Mouse (Mus musculus) T-helper 17 cell (primary cell): ENCODE results near the gene Atp6v1f.

Experiments used
- in situ Hi-C, 2 experiments: fragments of 300-600 bp; cut with MboI, MseI; formaldehyde crosslinking; loops; 1 replicate in 1 of 2; 2 replicates in 1 of 2; pipeline ENCODE4 v1.15.1; 2025; ENCODE audit warnings: high pct_unique_total_duplicates in 2 of 2

The Atp6v1f gene

DNA sequence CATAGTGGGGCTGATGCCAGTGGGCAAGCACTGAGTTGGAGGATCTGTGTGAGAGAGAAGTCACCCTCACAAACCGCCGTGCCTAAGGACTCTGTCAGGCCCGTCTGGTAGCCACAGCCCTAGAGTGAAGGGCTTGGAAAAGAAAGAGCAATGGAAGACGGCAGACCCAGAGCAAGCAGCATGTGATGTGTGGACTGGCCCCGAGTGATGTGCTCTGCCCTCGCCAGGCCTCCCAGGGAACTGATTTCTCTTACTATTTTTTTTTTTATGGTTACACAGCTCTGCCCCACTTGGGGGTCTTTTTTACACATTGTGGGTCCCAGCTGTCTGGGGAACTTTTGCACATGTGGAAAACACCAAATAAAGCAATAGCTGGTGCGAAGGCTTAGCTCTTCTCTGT, 6.0 kb upstream of the Atp6v1f start:
- in situ Hi-C loops = no loop called here

GRCm38 (mm10) chr6:29463388-29463787, 4.1 kb upstream of the Atp6v1f start:
- in situ Hi-C loops = no loop called here

GRCm38 (mm10) chr6:29468851-29469250, 1.3 kb downstream of the Atp6v1f start:
- in situ Hi-C loops = no loop called here

DNA sequence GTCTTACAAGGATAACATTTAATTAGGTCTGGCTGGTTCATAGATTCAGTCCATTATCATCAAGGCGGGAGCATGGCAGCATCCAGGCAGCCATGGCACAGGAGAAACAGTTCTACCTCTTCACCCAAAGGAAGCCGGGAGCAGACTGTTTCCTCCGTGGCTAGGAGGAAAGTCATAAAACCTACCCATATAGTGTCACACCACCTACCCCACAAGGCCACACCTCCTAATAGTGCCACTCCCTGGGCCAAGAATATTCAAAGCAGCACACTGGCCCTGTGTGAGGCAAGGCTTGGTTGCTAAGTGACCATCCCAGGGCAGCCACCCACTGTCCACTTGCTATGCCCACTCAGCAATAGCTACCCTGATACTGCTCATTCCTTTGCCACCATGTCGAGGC, 3.6 kb downstream of the Atp6v1f start, which contains the start of gene Atp6v1fnb:
Atp6v1fnb (plus strand) TSS at position 301 of the 400 bp plus-strand sequence.
- in situ Hi-C loops = no loop called here

DNA sequence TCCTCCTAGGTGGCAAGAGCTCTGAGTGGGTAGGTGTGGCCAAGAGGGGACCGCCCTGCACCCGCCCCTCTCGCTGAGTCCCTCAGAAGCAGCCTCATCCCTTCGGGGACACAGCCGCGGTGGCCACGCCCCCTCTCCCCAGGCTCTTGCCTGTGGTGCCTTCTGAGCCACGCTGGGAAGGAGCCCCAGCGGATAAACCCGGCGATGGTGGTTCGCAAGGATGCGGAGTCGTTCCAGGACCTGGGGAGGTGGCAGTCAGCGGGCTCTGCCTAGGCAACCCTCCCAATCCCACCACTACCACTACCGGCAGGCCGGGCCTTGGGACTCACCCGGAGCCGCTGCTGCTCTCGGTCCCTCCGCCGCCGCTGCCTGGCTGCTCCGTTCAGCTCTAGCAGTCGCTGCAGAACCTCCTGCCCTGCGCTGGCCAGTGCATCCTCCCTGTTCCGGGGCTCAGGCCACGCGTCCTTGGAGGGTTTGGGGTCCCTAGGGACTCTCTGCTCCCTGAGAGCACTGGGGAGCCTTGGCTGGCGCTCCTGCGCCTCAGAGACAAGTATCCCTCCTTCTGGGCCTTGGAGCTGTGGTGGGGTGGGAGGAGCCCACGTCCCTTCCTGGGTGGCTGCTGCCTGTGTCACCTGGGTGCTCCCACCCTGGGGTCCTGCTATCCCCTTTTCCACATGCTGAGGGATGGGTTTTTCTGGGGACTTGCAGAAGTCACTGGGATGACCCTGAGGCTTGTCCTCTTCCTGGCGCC, 6.6 kb downstream of the Atp6v1f start:
- in situ Hi-C loops = no loop called here

GRCm38 (mm10) chr6:29474736-29475135, 7.2 kb downstream of the Atp6v1f start:
- in situ Hi-C loops = no loop called here

DNA sequence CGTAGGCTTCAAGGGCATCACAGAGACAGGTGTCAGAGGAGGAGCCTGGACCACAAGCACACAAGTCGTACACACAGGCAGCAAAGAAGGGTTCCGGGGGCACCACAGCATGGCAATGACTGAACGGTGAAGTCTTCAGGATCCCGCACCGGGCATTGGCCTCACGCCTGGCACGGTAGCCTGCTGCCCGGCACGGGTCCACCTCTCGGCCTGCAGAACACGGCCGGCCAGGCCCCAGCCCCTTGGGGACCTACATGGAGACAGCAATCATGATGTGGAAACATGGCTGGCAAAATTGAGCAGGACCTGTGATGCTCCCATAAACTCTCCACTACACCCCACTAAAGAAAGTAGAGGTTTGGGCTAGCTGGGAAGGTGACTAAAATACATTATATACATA, 15.2 kb downstream of the Atp6v1f start:
- in situ Hi-C loops = no loop called here

GRCm38 (mm10) chr6:29484716-29485559, 17.4 kb downstream of the Atp6v1f start:
- in situ Hi-C loops = no loop called here

GRCm38 (mm10) chr6:29485951-29486350, 18.4 kb downstream of the Atp6v1f start:
- in situ Hi-C loops = no loop called here

DNA sequence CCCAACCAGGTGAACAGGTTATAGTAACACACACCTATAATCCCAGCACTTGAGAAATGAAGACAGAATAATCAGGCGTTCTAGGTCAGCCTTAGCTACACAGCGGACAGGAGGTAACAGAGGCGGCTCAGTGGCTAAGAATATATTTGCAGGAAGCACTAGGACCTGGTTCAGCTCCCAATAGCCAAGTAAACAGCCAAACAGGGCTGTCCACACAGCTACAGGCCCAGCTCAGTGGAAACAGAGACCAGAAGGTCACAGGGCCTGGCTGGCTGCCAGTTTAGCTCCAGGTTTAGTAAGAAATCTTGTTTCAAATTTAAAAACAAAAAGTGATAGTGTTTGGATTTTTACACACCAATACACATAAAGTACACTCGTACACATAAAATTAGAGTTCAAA, 26.6 kb downstream of the Atp6v1f start:
- in situ Hi-C loops = loop anchor here in 1 of 2 experiments (10.0 kb wide), 1 partner anchor 1481 kb away; no protein-coding TSS in a partner anchor

- in situ Hi-C loops = loop anchor here in 1 of 2 experiments (10.0 kb wide), 1 partner anchor 1479 kb away; no protein-coding TSS in a partner anchor
These were observed 28.8 kb downstream of the Atp6v1f start for GRCm38 (mm10) chr6:29496270-29496669.

DNA sequence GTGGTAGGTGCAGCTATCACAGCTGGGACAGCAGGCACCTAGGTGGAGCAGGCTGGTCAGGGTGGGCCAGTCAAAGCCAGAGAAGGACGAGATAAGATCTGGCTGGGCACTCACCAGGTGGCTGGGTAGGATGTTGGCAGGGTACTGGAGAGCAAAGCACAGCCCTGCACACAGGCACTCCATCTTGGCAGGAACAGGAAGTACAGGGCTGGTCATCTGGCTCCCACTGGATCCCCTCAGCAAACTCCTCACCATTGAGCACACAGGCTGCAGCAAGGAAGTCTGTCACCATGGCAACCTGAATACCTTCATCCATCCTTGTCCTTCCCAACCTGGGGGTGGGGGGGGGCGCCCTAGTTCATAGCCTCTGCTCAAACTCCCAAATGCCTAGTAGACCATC, 30.3 kb downstream of the Atp6v1f start:
- in situ Hi-C loops = loop anchor here in 1 of 2 experiments (10.0 kb wide), 1 partner anchor 1477 kb away; no protein-coding TSS in a partner anchor

- in situ Hi-C loops = no loop called here
These were observed 32.7 kb downstream of the Atp6v1f start for GRCm38 (mm10) chr6:29500177-29500576.

DNA sequence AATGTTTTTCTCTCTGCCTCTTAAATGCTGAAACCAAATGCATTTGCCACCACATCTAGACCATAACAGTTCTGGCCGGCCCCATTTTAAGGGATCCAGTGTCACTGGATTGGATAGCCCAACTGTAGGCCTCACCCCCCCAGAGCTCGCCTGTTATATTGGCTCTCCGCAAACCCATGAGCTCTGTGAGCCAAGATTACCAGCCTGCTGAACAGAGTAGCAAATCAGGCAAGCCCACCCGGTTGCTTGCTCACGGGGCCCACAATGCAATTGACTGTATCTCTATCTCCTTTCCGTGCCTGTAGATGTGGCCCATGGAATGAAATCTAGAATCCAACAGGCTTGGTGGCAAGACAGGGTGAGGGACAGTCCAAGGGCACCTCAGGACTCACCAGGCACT, 33.3 kb downstream of the Atp6v1f start:
- in situ Hi-C loops = no loop called here

DNA sequence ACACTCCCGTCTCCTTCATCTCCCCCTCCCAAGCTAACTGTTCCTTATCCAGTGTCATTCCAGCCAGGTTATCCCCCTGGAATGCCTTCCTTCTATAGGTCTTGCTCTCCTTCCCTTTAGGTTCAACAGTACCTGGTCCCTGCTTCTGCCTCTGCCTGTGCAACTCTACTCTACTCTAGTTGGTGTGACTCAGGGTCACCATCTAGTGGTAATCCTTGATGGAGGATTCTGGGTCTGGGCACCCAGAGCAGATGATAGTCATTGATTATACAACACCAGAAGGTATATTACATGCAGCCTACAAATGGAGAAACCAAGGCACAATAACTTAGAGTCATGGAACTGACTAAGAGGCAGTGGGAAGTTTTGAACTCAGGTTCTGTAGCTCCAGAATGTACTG, 34.1 kb downstream of the Atp6v1f start:
- in situ Hi-C loops = no loop called here

DNA sequence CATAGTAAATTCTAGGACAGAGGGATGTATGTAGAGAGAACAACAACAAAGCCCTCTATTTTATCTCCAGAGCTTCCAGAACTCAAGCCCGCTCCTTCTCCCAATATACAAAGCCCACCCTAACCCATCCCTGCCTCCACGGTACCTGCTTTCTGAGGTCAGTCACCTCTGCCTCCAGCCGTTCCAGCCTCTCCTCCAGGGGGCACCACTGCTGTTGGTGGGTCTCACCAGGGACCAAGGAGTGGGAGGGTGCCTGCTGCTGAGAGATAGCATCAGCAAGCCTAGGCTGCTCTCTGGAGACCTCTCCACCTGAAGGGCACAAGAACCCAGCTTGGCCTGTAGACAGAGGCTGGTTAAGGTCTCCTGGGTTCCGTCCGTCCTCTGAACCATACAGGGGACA, 38.0 kb downstream of the Atp6v1f start:
- in situ Hi-C loops = no loop called here

DNA sequence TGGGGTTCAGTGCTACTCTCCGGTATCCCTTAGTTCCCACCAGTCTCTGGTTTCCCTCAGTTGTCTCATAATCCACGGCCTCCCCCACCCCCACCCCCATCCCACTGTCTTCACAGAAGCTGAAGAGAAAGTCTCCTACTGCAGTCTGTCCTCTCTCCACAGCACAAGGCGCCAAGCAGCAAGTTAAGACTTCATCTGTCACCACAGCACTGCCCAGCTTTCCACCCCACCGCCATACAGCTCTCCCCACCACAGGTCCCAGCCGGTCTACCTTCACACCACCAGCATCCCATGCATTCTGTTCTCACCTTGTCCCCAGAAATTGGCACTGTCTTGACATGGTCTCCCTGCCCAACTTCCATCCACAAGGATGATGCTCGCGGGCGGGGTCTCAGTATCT, 39.3 kb downstream of the Atp6v1f start:
- in situ Hi-C loops = no loop called here

- in situ Hi-C loops = no loop called here
These were observed 40.2 kb downstream of the Atp6v1f start, which contains the start of gene Kcp for GRCm38 (mm10) chr6:29507447-29508309. TSS of gene Kcp (minus strand) at chr6:29507952.

DNA sequence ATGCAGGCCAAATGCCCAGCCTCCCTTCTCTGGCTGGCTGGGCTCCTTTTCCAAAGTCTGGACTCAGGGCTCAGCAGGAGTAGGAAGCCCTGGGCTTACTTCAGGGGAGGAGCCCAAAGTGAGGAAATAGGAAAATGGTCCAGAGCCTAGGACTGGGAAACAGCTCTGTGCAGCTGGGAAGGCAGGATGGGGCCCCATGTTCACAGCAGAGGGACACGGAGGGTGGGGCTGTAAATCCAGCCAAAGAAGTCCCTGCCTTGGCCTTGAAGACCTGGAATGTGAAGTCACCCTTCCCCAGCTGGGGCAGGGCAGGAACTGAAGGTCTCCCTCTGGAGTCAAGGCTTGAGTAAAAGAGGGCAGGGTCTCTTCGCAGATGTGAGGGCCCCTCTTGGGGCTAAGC, 41.6 kb downstream of the Atp6v1f start:
- in situ Hi-C loops = no loop called here

DNA sequence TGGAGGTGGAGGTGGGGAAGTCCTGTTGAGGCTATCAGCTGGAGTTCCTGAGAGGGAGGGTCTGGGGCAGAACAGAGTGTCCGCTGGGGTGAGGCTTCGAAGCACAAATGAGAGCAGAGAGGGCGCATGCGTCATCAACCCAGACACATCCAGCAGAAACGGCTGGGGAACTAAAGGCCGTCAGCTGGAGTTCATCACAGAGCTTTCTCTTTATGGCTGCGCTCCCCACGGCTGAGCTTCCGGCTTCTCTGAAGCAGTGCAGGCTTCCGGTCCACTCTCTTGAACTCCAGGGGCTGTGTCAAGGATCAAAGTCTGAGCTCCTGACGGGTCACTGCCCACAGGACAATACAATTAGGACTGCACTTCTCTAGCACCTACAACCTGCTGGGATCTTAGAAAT, 45.8 kb downstream of the Atp6v1f start:
- in situ Hi-C loops = no loop called here

GRCm38 (mm10) chr6:29517139-29517538, 49.6 kb downstream of the Atp6v1f start:
- in situ Hi-C loops = loop anchor here in 1 of 2 experiments (5.0 kb wide), 1 partner anchor 345 kb away; no protein-coding TSS in a partner anchor
